Mouse (Mus musculus): ENCODE data around the gene Ifna2.

GRCm38 (mm10) chr4:88697108-88697507 is 13.4 kb upstream of the Ifna2 start:
- TF ChIP-seq CTCF (conservative IDR thresholded peaks at IDR 0.05; ENCODE audit: low read length), result no peak
- TF ChIP-seq NANOG (IDR thresholded peaks at IDR 0.05; ENCODE audit: borderline replicate concordance, low read length), result no peak
